Mouse (Mus musculus) kidney, postnatal 36 days (tissue): ENCODE data around the gene Cdyl2.

Experiments
- DNase-seq, 2 experiments: peaks; one replicate each; pipeline ENCODE4 v3.0.0; 2021 to 2022; ENCODE audit warnings: mixed read lengths in 2 of 2

Cdyl2 gene

DNA sequence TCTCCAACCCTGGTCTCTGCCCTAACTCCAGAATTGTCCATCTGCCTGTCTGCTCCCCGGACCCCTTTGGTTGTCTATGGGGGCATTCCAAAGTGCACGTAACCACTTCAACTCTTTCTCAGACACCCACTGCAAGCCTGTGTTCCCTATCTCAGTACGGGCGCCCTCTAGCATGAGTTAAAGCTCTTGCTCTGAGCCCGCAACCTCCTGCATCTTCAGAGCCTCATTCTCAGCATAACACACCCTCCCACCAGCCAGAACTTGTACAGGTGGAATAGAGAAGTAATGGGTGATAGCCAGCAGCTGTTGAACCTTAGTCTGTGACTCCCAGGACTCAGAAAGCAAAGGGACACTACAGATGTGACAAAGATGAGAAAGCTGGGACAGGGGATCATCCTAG, 196.0 kb downstream of the Cdyl2 start:
- DNase-seq: no peak

DNA sequence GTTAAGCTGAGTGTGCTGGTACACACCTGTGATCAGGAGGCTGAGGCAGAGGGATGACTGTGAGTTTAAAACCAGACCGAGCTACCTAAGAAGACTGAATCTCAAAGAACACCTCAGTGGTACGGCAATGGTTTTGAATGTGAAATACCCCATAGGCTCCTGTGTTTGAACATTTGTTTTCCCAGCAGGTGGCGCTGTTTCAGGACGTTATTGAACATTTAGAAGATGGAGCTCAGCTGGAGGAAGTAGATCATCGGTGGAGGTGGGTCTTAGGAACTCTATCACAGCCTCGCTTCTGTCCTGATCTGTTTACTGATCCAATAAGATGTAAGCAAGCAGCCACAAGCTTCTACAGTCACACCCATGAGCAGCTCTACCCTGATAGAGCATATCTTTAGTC, 199.7 kb downstream of the Cdyl2 start:
- DNase-seq: peak in 1 of 2 experiments; percentile 16

DNA sequence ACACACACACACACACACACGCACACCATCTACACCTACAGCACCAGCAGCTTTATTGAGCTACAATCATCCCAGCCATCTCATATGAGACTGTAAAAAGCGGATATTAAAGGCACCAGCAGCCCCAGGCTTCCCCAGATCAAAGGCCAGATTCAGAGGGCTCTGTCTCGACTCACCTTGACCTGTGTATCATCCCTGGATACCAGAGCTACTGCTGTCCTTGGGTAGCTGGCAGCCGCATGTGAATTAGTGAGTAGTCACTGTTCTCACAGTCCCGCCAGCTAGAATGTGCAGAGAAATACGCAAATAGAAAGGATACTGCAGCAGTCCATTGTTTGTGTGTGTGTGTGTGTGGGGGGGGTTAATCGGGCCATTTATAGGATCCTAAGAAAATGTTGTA, 204.1 kb downstream of the Cdyl2 start:
- no peak for DNase-seq

DNA sequence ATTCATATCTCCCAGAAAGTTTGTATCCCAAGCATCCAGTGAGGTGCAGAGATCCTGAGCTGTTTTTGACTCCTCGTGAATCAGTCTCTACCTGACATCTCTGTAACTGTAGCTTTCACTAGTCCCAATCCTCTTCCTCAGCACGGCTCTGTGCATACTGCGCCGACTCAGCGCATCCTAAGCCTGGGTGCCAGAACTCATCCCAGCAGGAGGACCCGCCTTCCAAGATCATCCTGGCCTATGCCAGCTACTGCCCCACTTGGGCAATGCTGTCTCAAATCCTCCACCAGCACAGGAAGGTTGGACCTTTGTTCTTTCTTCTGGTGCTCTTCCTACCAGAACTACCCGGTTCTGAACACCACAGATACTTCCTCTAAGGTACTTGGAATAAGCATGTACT, 207.9 kb downstream of the Cdyl2 start:
- DNase-seq: no peak
